Mouse (Mus musculus) urinary bladder, adult 2 months (tissue): ENCODE results near the gene Apbb2. TPM values are rescaled to one million over a fixed set of nuclear protein-coding genes. Genes with fewer than 3 reads are reported as not detected.
A peak's percentile ranks its signal among the peaks of the same experiment; 100 is the strongest.
"Not testable (repeated sequence)": the region's sequence is repeated elsewhere in the genome, so short reads cannot be mapped to it uniquely, and the experiment has no call there.

Experiments used
- DNase-seq: peaks from one replicate; pipeline ENCODE4 v3.0.0; 2022; ENCODE audit warnings: low spot score
- polyA plus RNA-seq: library from polyadenylated mRNA; depleted of rRNA; stranded (reverse); fragments of >200 nt; gene quantifications from 2 replicates; pipeline ENCODE4 v1.2.3, GENCODE M21; 2012; rRNA removed

Gene Apbb2
- polyA plus RNA-seq, 1 experiment, result 12.3 TPM

- DNase-seq, result no peak
Observed at GRCm38 (mm10) chr5:66302085-66302815, 316.3 kb downstream of the Apbb2 start.

DNA sequence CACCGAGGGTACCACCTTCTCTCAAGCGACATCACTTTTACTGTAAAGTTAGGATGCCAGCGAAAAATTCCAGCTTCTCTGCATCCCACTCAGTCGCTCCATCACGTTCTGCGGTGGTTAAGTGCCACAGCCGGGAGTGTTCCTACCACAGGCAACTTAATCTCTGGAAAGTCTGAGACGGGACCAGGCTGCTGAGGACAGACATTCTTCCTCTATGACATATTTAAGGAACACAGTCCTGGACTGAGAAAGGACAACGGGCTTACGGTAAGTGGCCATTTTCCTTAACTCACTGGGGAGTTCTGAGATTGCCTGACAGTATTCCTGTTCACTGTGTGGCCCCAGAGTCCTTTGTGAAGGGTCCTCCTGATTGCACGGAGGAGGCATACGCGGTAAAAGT lies 318.0 kb downstream of the Apbb2 start:
- DNase-seq, result no peak

DNA sequence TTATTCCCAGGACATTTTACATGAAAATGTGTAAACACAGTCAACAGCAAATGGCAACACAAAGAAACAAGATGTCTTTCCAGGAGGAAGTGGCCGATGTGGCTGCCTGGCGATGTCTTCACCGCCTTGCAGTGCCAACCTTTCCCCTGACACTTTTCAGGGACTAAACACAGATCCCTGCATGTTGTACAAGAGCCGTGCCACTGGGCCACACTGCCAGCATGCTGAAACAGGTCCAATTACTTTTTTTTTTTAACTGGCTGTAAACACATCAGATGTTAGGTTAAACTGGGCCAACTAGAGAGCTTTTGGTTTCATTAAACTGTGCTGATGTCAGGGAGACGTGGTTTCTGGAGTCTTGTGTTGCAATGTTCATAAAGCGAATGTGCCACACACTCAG lies 319.7 kb downstream of the Apbb2 start:
- no peak for DNase-seq

GRCm38 (mm10) chr5:66296116-66296515 lies 322.5 kb downstream of the Apbb2 start:
- DNase-seq, result no peak

- DNase-seq, result no peak
Observed at GRCm38 (mm10) chr5:66294952-66295351, 323.6 kb downstream of the Apbb2 start.

DNA sequence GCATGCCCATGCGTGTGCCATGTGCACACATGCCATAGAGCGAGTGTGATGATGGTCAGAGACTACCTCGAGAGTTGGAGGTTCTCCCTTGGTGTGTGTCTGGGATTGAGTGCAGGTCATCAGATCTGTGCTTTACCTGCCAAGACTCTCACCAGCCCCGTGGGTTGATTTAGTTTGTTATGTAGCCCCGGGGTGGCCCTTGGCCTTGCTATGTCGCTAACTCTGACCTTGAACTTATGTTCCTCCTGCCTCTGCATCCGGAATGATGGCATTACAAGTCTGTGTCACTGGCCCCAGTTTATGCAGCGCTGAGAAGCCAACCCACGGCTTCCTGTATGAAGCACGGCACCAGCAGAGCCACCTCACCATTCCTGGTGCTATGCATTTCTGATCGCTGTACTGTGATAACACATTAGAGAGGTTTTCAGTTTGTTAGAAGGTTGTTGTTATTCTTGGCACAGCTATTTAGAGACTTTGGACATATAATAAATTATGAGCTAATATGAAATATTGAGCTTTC lies 324.4 kb downstream of the Apbb2 start:
- no peak for DNase-seq

DNA sequence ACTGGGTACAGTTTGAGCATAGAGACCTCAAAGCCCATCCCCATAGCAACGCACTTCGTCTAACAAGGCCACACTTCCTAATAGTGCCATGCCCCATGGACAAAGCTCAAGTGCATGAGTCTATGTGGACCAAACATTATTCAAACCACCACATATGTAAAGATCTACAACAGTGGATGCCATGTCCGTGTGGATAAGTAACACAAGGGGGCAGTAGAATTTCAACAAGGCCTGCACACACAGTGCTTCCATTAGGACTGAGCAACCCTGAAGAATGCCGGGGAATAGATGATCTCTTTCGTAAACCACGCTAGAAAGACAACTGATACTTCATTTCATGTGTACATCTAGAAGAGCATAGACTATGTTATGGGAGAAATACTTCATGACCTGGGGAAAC lies 337.8 kb downstream of the Apbb2 start:
- DNase-seq, result no peak

- DNase-seq, result no peak
Observed at GRCm38 (mm10) chr5:66279650-66280049, 338.9 kb downstream of the Apbb2 start.

GRCm38 (mm10) chr5:66274417-66274816 lies 344.2 kb downstream of the Apbb2 start:
- DNase-seq, result no peak

GRCm38 (mm10) chr5:66271141-66271540 lies 347.4 kb downstream of the Apbb2 start:
- DNase-seq, result no peak

DNA sequence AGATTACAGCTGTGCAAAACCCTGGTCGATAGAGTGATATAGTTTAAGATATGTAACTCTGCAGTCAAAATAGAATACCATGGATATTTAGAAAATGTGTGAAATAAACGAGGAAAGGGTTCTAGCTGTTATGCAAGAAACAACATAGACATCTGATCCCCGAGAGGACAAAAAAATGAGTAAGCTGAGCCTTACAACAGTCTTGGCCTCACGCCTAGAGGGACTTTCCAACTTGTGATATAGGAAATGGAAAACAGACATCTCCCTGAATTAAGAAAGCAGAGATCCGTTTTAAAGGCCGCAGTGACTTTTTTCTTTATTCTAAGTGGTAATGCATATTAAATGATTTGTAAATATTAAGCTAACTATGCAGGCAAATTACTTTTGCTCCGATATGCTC lies 349.0 kb downstream of the Apbb2 start:
- no peak for DNase-seq

GRCm38 (mm10) chr5:66263398-66263797 lies 355.2 kb downstream of the Apbb2 start:
- DNase-seq, result no peak

DNA sequence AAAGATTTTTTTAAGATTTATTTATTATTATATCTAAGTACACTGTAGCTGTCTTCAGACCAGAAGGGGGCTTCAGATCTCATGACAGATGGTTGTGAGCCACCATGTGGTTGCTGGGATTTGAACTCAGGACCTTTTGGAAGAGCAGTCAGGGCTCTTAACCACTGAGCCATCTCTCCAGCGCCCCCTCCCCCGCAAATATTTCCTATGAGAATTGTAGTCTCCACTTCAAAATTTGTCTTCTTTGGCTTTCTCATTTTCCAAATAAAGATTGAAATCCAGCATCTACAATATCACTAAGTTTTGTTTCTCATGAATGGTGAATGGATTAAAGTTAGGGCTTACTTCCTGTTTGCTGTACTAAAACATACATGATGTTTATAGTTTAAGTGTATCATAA lies 356.1 kb downstream of the Apbb2 start:
- DNase-seq, result no peak

DNA sequence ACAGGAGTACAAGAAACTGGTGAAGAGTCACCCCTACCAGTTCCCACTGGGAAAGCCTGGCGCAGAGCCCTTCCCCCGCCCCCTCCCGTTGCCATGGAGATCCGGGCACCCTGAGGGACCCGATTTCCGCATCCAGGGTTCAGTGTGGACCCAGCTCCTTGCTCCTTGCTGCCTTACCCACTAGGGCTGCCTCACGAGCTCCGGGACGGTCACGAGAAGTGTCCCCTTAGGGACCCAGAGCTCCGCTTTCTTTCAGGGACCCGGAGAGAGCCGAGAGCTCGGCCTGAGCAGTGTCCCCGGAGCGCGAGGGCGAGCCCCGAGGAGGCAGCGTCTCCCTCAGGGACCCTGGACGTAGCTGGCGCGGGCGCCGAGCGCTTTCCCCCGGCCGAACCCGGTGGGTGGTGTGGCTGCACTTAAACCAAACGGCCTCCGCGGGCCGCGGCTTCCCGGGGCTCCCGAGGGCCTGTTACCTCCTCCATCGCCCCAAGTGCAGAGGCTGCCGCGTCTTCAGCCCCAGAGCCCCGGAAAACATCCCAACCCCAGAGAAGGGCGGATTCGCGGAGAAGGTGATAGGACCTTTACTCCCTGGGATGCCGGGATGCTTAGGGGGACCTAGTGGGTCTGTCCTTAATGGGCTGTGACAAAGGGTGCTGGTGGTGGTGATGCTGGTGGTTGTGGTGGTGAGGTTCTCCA lies 358.7 kb downstream of the Apbb2 start, which contains the start of gene Nsun7:
TSS of gene Nsun7 (plus strand) at position 142 of the 693 bp plus-strand sequence.
- DNase-seq, result peak; percentile 42

DNA sequence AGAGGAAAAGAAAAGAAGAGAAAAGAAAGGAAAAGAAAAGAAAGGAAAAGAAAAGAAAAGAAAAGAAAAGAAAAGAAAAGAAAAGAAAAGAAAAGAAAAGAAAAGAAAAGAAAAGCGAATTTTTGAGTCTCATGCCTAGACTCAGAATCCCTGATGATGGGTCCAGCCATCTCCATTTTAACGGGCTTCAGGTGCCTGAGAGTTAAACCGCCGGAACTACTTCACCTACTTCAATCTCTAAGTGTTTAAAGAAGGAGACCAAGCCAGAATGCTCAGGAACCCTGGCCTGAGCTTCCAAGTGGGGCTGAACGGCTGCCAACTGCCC lies 359.2 kb downstream of the Apbb2 start:
- DNase-seq, result not testable (repeated sequence)

GRCm38 (mm10) chr5:66259000-66259399 lies 359.6 kb downstream of the Apbb2 start:
- DNase-seq, result no peak

- DNase-seq, result no peak
Observed at GRCm38 (mm10) chr5:66255044-66255443, 363.5 kb downstream of the Apbb2 start.

GRCm38 (mm10) chr5:66253219-66253618 lies 365.4 kb downstream of the Apbb2 start:
- DNase-seq, result no peak

Other genes starting within 250 kb of the Apbb2 start
- gene Uchl1, start 57.3 kb upstream of the Apbb2 start, polyA plus RNA-seq, result 466 and 720 TPM in 2 replicates
- gene Limch1, start 127.0 kb upstream of the Apbb2 start, polyA plus RNA-seq, result 4.2 and 7.3 TPM in 2 replicates